Mouse (Mus musculus): ENCODE measurements around the gene Car10. TPM values are rescaled to one million over a fixed set of nuclear protein-coding genes. Genes with fewer than 3 reads are reported as not detected.

Gene Car10
- 0.06 TPM in 1 of 2 replicates, not detected in the other for polyA plus RNA-seq (2015; fragmentation: Nextera tagmentation; extraction: Ambion mirVana)

DNA sequence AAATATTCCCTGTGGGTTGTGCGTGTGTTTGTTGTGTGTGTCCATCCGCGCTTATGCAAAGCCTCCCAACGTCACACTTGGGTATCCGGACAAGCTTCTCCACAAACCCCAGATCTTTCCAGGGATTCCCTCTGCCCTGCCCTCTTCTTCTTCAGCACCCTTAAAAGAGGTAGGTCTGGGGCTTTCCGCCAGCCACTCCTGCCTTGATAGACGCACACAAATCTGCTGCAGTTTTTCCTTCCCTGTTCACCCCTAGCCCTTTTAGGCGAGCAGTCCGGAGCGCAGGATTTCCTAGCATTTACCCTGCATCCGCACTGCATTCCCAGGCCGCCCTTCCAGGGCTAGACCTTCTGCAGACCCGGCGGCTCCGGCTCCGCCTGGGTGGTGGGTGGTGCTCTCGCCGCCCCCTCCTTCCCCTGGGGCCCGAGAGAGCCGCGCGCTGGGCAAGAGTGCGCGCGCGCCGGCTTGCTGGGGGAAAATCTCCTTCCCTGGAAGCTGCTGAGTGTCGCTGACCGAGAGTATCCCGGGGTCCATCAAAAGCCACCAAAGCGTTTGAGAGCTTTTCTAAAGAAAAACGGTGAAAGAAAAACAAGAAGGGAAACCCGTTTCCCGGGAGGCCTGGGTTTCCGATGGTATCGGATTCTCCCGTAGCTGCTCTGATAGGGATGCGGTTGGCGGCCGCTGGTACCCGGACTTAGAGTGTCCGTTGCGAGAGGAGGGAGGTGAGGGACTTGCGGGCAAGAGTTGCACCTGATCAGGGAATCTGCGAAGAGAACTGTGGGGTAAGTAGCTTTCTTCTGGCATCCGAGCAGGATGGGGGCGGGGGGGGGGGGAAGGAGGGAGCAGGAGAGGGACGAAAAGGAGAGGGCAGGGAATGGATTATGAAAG is at the start of gene Car10:
Gene Car10, plus strand, starts transcription at position 88 of the 888 bp plus-strand sequence.
- TF ChIP-seq CTCF (IDR thresholded peaks at IDR 0.05; ENCODE audit: low read depth): no peak
- ATAC-seq (replicated peaks; ENCODE audit: low FRiP score, low read depth): no peak
- H3K9me3 ChIP-seq (replicated peaks; ENCODE audit: low read length): no peaks in the 10 kb centered on the region
- no peak within 1 kb of the TSS for H3K27ac ChIP-seq
- H3K4me3 ChIP-seq (replicated peaks; ENCODE audit: low read depth, low read length): peak within 1 kb of the TSS; percentile 20
- under 1% methylated on average over 47 of the region's 48 CpGs for WGBS
- H3K4me1 ChIP-seq (replicated peaks; ENCODE audit: insufficient read depth, low read length): 0 out of 2 replicates have a peak, but pooled peaks cover 7% of the 10 kb centered on the region
- DNase-seq (ENCODE audit: low spot score): no peak
- no peaks in the 10 kb centered on the region for H3K36me3 ChIP-seq (ENCODE audit: insufficient read depth, low read length)
- H3K9ac ChIP-seq (ENCODE audit: low read depth, low read length): no peak within 1 kb of the TSS
- peak within 1 kb of the TSS; percentile 55 for H3K4me2 ChIP-seq (ENCODE audit: low read length)
- H3K27me3 ChIP-seq (ENCODE audit: insufficient read depth, low read length): peaks cover 44% of the 10 kb centered on the region

GRCm38 (mm10) chr11:93065021-93065420 is 32.8 kb upstream of the Car10 start:
- Histone ChIP-seq H3K9me3 (replicated peaks; ENCODE audit: low read length) (no peaks in the 10 kb centered on the region), H3K9ac (ENCODE audit: low read depth, low read length) (no peak overlapping the region), H3K4me1 (replicated peaks; ENCODE audit: insufficient read depth, low read length) (no peaks in the 10 kb centered on the region), H3K4me2 (ENCODE audit: low read length) (no peak overlapping the region), H3K4me3 (replicated peaks; ENCODE audit: low read depth, low read length) (no peak overlapping the region), H3K27me3 (ENCODE audit: insufficient read depth, low read length) (no peaks in the 10 kb centered on the region), H3K27ac (no peak overlapping the region), H3K36me3 (ENCODE audit: insufficient read depth, low read length) (no peaks in the 10 kb centered on the region)
- 29% methylated on average over 6 of the region's 6 CpGs for WGBS
- ATAC-seq (replicated peaks; ENCODE audit: low FRiP score, low read depth) (no peak), DNase-seq (ENCODE audit: low spot score) (no peak)
- TF ChIP-seq CTCF (IDR thresholded peaks at IDR 0.05; ENCODE audit: low read depth): no peak

DNA sequence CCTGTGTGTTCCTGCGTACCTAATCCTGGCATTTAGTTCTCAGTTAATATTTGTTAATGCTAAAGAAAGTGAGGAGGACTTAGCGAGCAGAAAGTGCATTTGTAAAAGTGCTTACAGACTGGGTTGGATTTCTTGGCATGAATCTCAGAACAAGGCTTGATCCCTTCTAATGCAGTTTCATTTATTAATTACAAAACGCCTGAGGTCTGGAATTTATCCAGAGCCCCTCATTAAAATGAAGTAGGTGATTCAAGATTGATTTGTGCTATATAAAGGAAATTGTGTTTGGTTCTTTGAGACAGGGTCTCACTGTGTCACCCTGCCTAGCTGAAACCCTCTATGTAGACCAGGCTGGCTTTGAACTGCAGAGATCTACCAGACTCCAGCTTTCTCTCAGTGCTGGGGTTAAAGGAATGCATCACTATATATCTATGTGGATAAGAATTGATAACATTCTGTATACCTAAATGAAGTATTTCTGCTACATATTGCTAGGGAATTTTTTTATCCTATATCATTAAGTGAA is 32.1 kb upstream of the Car10 start:
- H3K4me2 ChIP-seq (ENCODE audit: low read length): no peak overlapping the region
- H3K36me3 ChIP-seq (ENCODE audit: insufficient read depth, low read length): no peaks in the 10 kb centered on the region
- H3K4me3 ChIP-seq (replicated peaks; ENCODE audit: low read depth, low read length): no peak overlapping the region
- ATAC-seq (replicated peaks; ENCODE audit: low FRiP score, low read depth) (no peak), DNase-seq (ENCODE audit: low spot score) (no peak)
- no peaks in the 10 kb centered on the region for H3K27me3 ChIP-seq (ENCODE audit: insufficient read depth, low read length)
- no peaks in the 10 kb centered on the region for H3K4me1 ChIP-seq (replicated peaks; ENCODE audit: insufficient read depth, low read length)
- TF ChIP-seq CTCF (IDR thresholded peaks at IDR 0.05; ENCODE audit: low read depth): no peak
- no peak overlapping the region for H3K9ac ChIP-seq (ENCODE audit: low read depth, low read length)
- 71% methylated on average over 3 of the region's 3 CpGs for WGBS
- no peak overlapping the region for H3K27ac ChIP-seq
- H3K9me3 ChIP-seq (replicated peaks; ENCODE audit: low read length): no peaks in the 10 kb centered on the region

DNA sequence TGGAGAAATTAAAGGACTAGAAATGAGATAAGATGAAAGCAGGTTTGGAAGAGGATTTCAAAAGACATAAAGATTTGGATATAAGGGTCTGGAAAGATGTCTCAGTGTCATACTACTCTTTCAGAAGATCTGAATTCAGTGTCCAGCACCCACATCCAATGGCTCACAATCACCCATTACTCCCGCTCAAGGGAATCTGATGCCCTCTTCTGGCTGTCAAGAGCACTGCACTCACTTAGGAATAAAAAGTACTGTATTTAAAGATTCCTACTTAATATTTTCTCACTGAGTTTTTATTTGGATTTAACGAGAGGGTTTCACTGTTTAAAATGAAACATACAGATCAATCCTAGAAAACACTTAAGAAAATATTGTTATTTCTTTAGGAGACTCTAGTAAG is 2.2 kb upstream of the Car10 start:
- no peak overlapping the region for H3K9ac ChIP-seq (ENCODE audit: low read depth, low read length)
- H3K27ac ChIP-seq: no peak overlapping the region
- no peak for DNase-seq (ENCODE audit: low spot score)
- H3K27me3 ChIP-seq (ENCODE audit: insufficient read depth, low read length): peaks cover 35% of the 10 kb centered on the region
- H3K36me3 ChIP-seq (ENCODE audit: insufficient read depth, low read length): no peaks in the 10 kb centered on the region
- H3K9me3 ChIP-seq (replicated peaks; ENCODE audit: low read length): no peaks in the 10 kb centered on the region
- 22% methylated on average over 2 of the region's 2 CpGs for WGBS
- 0 out of 2 replicates have a peak, but pooled peaks cover 7% of the 10 kb centered on the region for H3K4me1 ChIP-seq (replicated peaks; ENCODE audit: insufficient read depth, low read length)
- no peak for ATAC-seq (replicated peaks; ENCODE audit: low FRiP score, low read depth)
- H3K4me3 ChIP-seq (replicated peaks; ENCODE audit: low read depth, low read length): no peak overlapping the region
- peak; percentile 42 for TF ChIP-seq CTCF (IDR thresholded peaks at IDR 0.05; ENCODE audit: low read depth)
- no peak overlapping the region for H3K4me2 ChIP-seq (ENCODE audit: low read length)

DNA sequence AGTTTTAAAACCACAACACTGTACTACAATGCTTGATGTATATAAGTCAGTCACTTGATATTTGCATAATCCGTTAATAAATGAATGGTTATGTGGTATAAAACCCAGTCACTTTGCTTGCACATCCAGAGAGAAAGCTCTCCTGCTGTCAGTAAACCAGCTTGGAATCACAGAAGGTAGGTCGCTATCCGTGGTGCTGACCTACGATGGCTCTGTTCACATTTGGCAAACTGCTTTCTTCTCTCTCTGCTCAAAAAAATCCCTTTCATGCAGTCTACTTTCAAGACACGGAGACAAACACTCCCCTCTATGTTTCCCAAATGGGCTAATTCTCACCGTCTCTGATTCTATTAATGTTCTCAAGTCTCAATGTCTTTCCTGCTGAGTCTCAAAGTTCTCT is 827 bp upstream of the Car10 start:
- TF ChIP-seq CTCF (IDR thresholded peaks at IDR 0.05; ENCODE audit: low read depth): no peak
- Histone ChIP-seq H3K4me3 (replicated peaks; ENCODE audit: low read depth, low read length) (no peak overlapping the region), H3K36me3 (ENCODE audit: insufficient read depth, low read length) (no peaks in the 10 kb centered on the region), H3K4me2 (ENCODE audit: low read length) (no peak overlapping the region), H3K9me3 (replicated peaks; ENCODE audit: low read length) (no peaks in the 10 kb centered on the region), H3K4me1 (replicated peaks; ENCODE audit: insufficient read depth, low read length) (0 out of 2 replicates have a peak, but pooled peaks cover 7% of the 10 kb centered on the region), H3K9ac (ENCODE audit: low read depth, low read length) (no peak overlapping the region), H3K27ac (no peak overlapping the region), H3K27me3 (ENCODE audit: insufficient read depth, low read length) (peaks cover 44% of the 10 kb centered on the region)
- ATAC-seq (replicated peaks; ENCODE audit: low FRiP score, low read depth) (no peak), DNase-seq (ENCODE audit: low spot score) (peak; percentile 77)
- 1% methylated on average over 6 of the region's 6 CpGs for WGBS

- DNase-seq (ENCODE audit: low spot score) (no peak), ATAC-seq (replicated peaks; ENCODE audit: low FRiP score, low read depth) (no peak)
- no peak overlapping the region for H3K9ac ChIP-seq (ENCODE audit: low read depth, low read length)
- H3K4me1 ChIP-seq (replicated peaks; ENCODE audit: insufficient read depth, low read length): 0 out of 2 replicates have a peak, but pooled peaks cover 7% of the 10 kb centered on the region
- peaks cover 44% of the 10 kb centered on the region for H3K27me3 ChIP-seq (ENCODE audit: insufficient read depth, low read length)
- H3K36me3 ChIP-seq (ENCODE audit: insufficient read depth, low read length): no peaks in the 10 kb centered on the region
- H3K4me2 ChIP-seq (ENCODE audit: low read length): no peak overlapping the region
- WGBS: 4% methylated on average over 14 of the region's 14 CpGs
- no peak for TF ChIP-seq CTCF (IDR thresholded peaks at IDR 0.05; ENCODE audit: low read depth)
- H3K27ac ChIP-seq: no peak overlapping the region
- H3K4me3 ChIP-seq (replicated peaks; ENCODE audit: low read depth, low read length): no peak overlapping the region
- no peaks in the 10 kb centered on the region for H3K9me3 ChIP-seq (replicated peaks; ENCODE audit: low read length)
Measured at GRCm38 (mm10) chr11:93097431-93097851, 387 bp upstream of the Car10 start.

All from kidney, postnatal 0 days (tissue).